Mouse (Mus musculus) kidney, adult 2 months (tissue): ENCODE measurements around the gene Mcm10. TPM values are rescaled to one million over a fixed set of nuclear protein-coding genes. Genes with fewer than 3 reads are reported as not detected.

ENCODE experiments used
- DNase-seq: peaks from one replicate; pipeline ENCODE4 v3.0.0; 2021
- H3K27ac ChIP-seq: fragments of 200-500 bp; 2 replicates; pipeline ENCODE4 v1.5.1; 2012; ENCODE audit warnings: low read depth, low read length, control low read depth, inconsistent platforms; ENCODE audit not compliant: insufficient read depth
- H3K27me3 ChIP-seq: fragments of 200-500 bp; replicated peaks from 2 replicates; pipeline ENCODE4 v1.6.1; 2012; ENCODE audit warnings: mild to moderate bottlenecking, moderate library complexity, low read length, inconsistent platforms; ENCODE audit not compliant: control insufficient read depth, insufficient read depth
- H3K36me3 ChIP-seq: fragments of 200-500 bp; 2 replicates; pipeline ENCODE4 v1.6.1; 2012; ENCODE audit warnings: mild to moderate bottlenecking, moderate library complexity, low read length, inconsistent platforms; ENCODE audit not compliant: control insufficient read depth, insufficient read depth
- H3K4me1 ChIP-seq: fragments of 200-500 bp; 2 replicates; pipeline ENCODE4 v1.6.1; 2011; ENCODE audit warnings: low read length; ENCODE audit not compliant: control insufficient read depth, insufficient read depth
- H3K4me3 ChIP-seq: fragments of 200-500 bp; 2 replicates; pipeline ENCODE4 v1.5.1; 2011; ENCODE audit warnings: mild to moderate bottlenecking, low read depth, low read length, control low read depth; ENCODE audit not compliant: insufficient read depth
- CTCF ChIP-seq: fragments of 200-500 bp; conservative IDR thresholded peaks from 2 replicates; pipeline ENCODE4 v1.5.1; 2011; ENCODE audit warnings: low read depth, mild to moderate bottlenecking, control low read depth, low read length, moderate library complexity, mixed read lengths; ENCODE audit not compliant: insufficient read depth, insufficient read length
- POLR2A ChIP-seq: fragments of 200-500 bp; IDR thresholded peaks from one replicate; pipeline ENCODE4 v1.6.1; 2011; ENCODE audit warnings: low read depth, low read length, control low read depth
- WGBS: fragments of 180-500 bp; shearing (Covaris S2); methylation state at CpG from one replicate; pipeline ENCODE4 v1.1.7; 2018; 5-methylcytosine and 5-hydroxymethylcytosine counted together
- polyA plus RNA-seq: library from polyadenylated mRNA; depleted of rRNA; stranded (reverse); fragments of >200 nt; gene quantifications from 2 replicates; pipeline ENCODE4 v1.2.3, GENCODE M21; 2012

Mcm10 gene
- polyA plus RNA-seq, 1 experiment: 2.7 TPM

GRCm38 (mm10) chr2:4985000-4985399 is 27.6 kb downstream of the Mcm10 start:
- no peak for DNase-seq
- TF ChIP-seq CTCF (no peak), POLR2A (no peak)
- H3K4me3 ChIP-seq: no peak overlapping the region
- H3K27me3 ChIP-seq: no peaks in the 10 kb centered on the region
- no peak overlapping the region for H3K27ac ChIP-seq
- H3K4me1 ChIP-seq: no peaks in the 10 kb centered on the region
- 83% methylated on average over 6 of the region's 6 CpGs for WGBS
- no peaks in the 10 kb centered on the region for H3K36me3 ChIP-seq

GRCm38 (mm10) chr2:4983987-4984386 is 28.6 kb downstream of the Mcm10 start:
- Histone ChIP-seq H3K36me3 (no peaks in the 10 kb centered on the region), H3K4me1 (no peaks in the 10 kb centered on the region), H3K27me3 (no peaks in the 10 kb centered on the region), H3K4me3 (no peak overlapping the region), H3K27ac (no peak overlapping the region)
- no peak for DNase-seq
- no peak for TF ChIP-seq POLR2A
- no peak for TF ChIP-seq CTCF
- 56% methylated on average over 5 of the region's 5 CpGs for WGBS

GRCm38 (mm10) chr2:4978091-4978490 is 34.5 kb downstream of the Mcm10 start:
- no peak for DNase-seq
- Histone ChIP-seq H3K27ac (no peak overlapping the region), H3K4me1 (no peaks in the 10 kb centered on the region), H3K4me3 (no peak overlapping the region), H3K36me3 (no peaks in the 10 kb centered on the region), H3K27me3 (no peaks in the 10 kb centered on the region)
- TF ChIP-seq POLR2A (no peak), CTCF (no peak)
- WGBS: 35% methylated on average over 8 of the region's 8 CpGs

- Histone ChIP-seq H3K27ac (no peak within 1 kb of the TSS), H3K36me3 (no peaks in the 10 kb centered on the region), H3K4me1 (no peaks in the 10 kb centered on the region), H3K4me3 (no peak within 1 kb of the TSS), H3K27me3 (no peaks in the 10 kb centered on the region)
- no peak for TF ChIP-seq POLR2A
- no peak for TF ChIP-seq CTCF
- WGBS: 74% methylated on average over 5 of the region's 5 CpGs
- no peak for DNase-seq
Measured at GRCm38 (mm10) chr2:4975807-4976206, 36.8 kb downstream of the Mcm10 start, which contains the start of gene Ucma. Gene Ucma, plus strand, starts transcription at chr2:4976122.

- no peaks in the 10 kb centered on the region for H3K36me3 ChIP-seq
- H3K4me1 ChIP-seq: no peaks in the 10 kb centered on the region
- 64% methylated on average over 2 of the region's 2 CpGs for WGBS
- no peak for DNase-seq
- TF ChIP-seq CTCF (no peak), POLR2A (no peak)
- H3K4me3 ChIP-seq: no peak overlapping the region
- no peak overlapping the region for H3K27ac ChIP-seq
- H3K27me3 ChIP-seq: no peaks in the 10 kb centered on the region
Measured at GRCm38 (mm10) chr2:4969083-4969482, 43.5 kb downstream of the Mcm10 start.

GRCm38 (mm10) chr2:4967806-4968205 is 44.8 kb downstream of the Mcm10 start:
- no peaks in the 10 kb centered on the region for H3K36me3 ChIP-seq
- no peaks in the 10 kb centered on the region for H3K4me1 ChIP-seq
- H3K27me3 ChIP-seq: no peaks in the 10 kb centered on the region
- DNase-seq: no peak
- TF ChIP-seq CTCF: no peak
- no peak for TF ChIP-seq POLR2A
- no peak overlapping the region for H3K27ac ChIP-seq
- H3K4me3 ChIP-seq: no peak overlapping the region
- 97% methylated on average over 2 of the region's 2 CpGs for WGBS

- H3K4me3 ChIP-seq: no peak overlapping the region
- H3K27ac ChIP-seq: no peak overlapping the region
- DNase-seq: no peak
- no peaks in the 10 kb centered on the region for H3K27me3 ChIP-seq
- no peak for TF ChIP-seq POLR2A
- no peak for TF ChIP-seq CTCF
- WGBS: 85% methylated on average over 12 of the region's 12 CpGs
- H3K36me3 ChIP-seq: no peaks in the 10 kb centered on the region
- no peaks in the 10 kb centered on the region for H3K4me1 ChIP-seq
Measured at GRCm38 (mm10) chr2:4958039-4958438, 54.6 kb downstream of the Mcm10 start.

- Histone ChIP-seq H3K27me3 (no peaks in the 10 kb centered on the region), H3K27ac (no peak overlapping the region), H3K4me3 (no peak overlapping the region), H3K36me3 (no peaks in the 10 kb centered on the region), H3K4me1 (no peaks in the 10 kb centered on the region)
- 58% methylated on average over 6 of the region's 6 CpGs for WGBS
- TF ChIP-seq CTCF: no peak
- TF ChIP-seq POLR2A: no peak
- no peak for DNase-seq
Measured at GRCm38 (mm10) chr2:4954216-4954760, 58.3 kb downstream of the Mcm10 start.
